Mouse (Mus musculus) liver, adult 2 months (tissue): ENCODE measurements around the gene Syt8. TPM values are rescaled to one million over a fixed set of nuclear protein-coding genes. Genes with fewer than 3 reads are reported as not detected.
A peak's percentile ranks its signal among the peaks of the same experiment; 100 is the strongest.

Experiments
- DNase-seq: peaks from one replicate; pipeline ENCODE4 v3.0.0-alpha.2; 2011; ENCODE audit warnings: low read depth, low spot score; ENCODE audit errors: extremely low read depth
- H3K27ac ChIP-seq: fragments of 200-500 bp; replicated peaks from 2 replicates; pipeline ENCODE4 v1.5.1; 2012; ENCODE audit warnings: low read depth, mild to moderate bottlenecking, control low read depth, inconsistent platforms, low read length; ENCODE audit not compliant: insufficient read depth
- H3K27me3 ChIP-seq: fragments of 200-500 bp; 2 replicates; pipeline ENCODE4 v1.6.1; 2012; ENCODE audit warnings: mild to moderate bottlenecking, moderate library complexity, low read length, inconsistent platforms; ENCODE audit not compliant: control insufficient read depth, insufficient read depth
- H3K36me3 ChIP-seq: fragments of 200-500 bp; 2 replicates; pipeline ENCODE4 v1.6.1; 2012; ENCODE audit warnings: low read length, inconsistent platforms; ENCODE audit not compliant: control insufficient read depth, insufficient read depth
- H3K4me1 ChIP-seq: fragments of 200-500 bp; 2 replicates; pipeline ENCODE4 v1.6.1; 2011; ENCODE audit warnings: low read length; ENCODE audit not compliant: control insufficient read depth, insufficient read depth
- H3K4me3 ChIP-seq: fragments of 200-500 bp; 2 replicates; pipeline ENCODE4 v1.5.1; 2011; ENCODE audit warnings: low read depth, mild to moderate bottlenecking, control low read depth, low read length, moderate library complexity; ENCODE audit not compliant: insufficient read depth
- H3K79me2 ChIP-seq: fragments of 200-500 bp; 2 replicates; pipeline ENCODE4 v1.6.1; 2012; ENCODE audit warnings: inconsistent platforms, mild to moderate bottlenecking, low read length, moderate library complexity; ENCODE audit not compliant: control insufficient read depth, insufficient read depth
- H3K9ac ChIP-seq: fragments of 200-500 bp; 2 replicates; pipeline ENCODE4 v1.6.1; 2012; ENCODE audit warnings: low read depth, mild to moderate bottlenecking, control low read depth, inconsistent platforms, low read length
- CTCF ChIP-seq: fragments of 200-500 bp; IDR thresholded peaks from 2 replicates; pipeline ENCODE4 v1.5.1; 2011; ENCODE audit warnings: low read depth, low read length, control low read depth
- POLR2A ChIP-seq: fragments of 200-500 bp; IDR thresholded peaks from 2 replicates; pipeline ENCODE4 v1.6.1; 2011; ENCODE audit warnings: low read length, control low read depth; ENCODE audit not compliant: insufficient read depth; ENCODE audit errors: extremely low read depth
- WGBS: fragments of 180-500 bp; shearing (Covaris S2); methylation state at CpG from one replicate; pipeline ENCODE4 v1.1.7; 2018; 5-methylcytosine and 5-hydroxymethylcytosine counted together
- polyA plus RNA-seq: library from polyadenylated mRNA; depleted of rRNA; stranded (reverse); fragments of >200 nt; gene quantifications from 2 replicates; pipeline ENCODE4 v1.2.3, GENCODE M21; 2012
- total RNA-seq: library from RNA; depleted of rRNA; stranded (reverse); fragments of >200 nt; gene quantifications from 2 replicates; pipeline ENCODE4 v1.2.3, GENCODE M21; 2014

The Syt8 gene
- total and polyA plus RNA-seq, 2 experiments, result not detected

- Histone ChIP-seq H3K4me1 (no peaks in the 10 kb centered on the region), H3K79me2 (no peaks in the 10 kb centered on the region), H3K4me3 (no peak overlapping the region), H3K36me3 (no peaks in the 10 kb centered on the region), H3K27me3 (no peaks in the 10 kb centered on the region), H3K9ac (no peak overlapping the region), H3K27ac (no peak overlapping the region)
- DNase-seq, result no peak
- WGBS, result 88% methylated on average over 7 of the region's 7 CpGs
- TF ChIP-seq CTCF (no peak), POLR2A (no peak)
These were observed 8.3 kb downstream of the Syt8 start for GRCm38 (mm10) chr7:142442908-142443420.

GRCm38 (mm10) chr7:142443474-142443873, 8.8 kb downstream of the Syt8 start:
- DNase-seq, result no peak
- no peak overlapping the region for H3K27ac ChIP-seq
- TF ChIP-seq CTCF, result no peak
- no peak for TF ChIP-seq POLR2A
- no peaks in the 10 kb centered on the region for H3K4me1 ChIP-seq
- H3K36me3 ChIP-seq, result no peaks in the 10 kb centered on the region
- H3K27me3 ChIP-seq, result no peaks in the 10 kb centered on the region
- no peak overlapping the region for H3K4me3 ChIP-seq
- H3K9ac ChIP-seq, result no peak overlapping the region
- WGBS, result 85% methylated on average over 5 of the region's 5 CpGs
- H3K79me2 ChIP-seq, result no peaks in the 10 kb centered on the region

- TF ChIP-seq POLR2A (no peak), CTCF (no peak)
- H3K9ac ChIP-seq, result no peak overlapping the region
- H3K4me3 ChIP-seq, result no peak overlapping the region
- no peak for DNase-seq
- WGBS, result 95% methylated on average over 6 of the region's 6 CpGs
- H3K27ac ChIP-seq, result no peak overlapping the region
- H3K4me1 ChIP-seq, result no peaks in the 10 kb centered on the region
- H3K27me3 ChIP-seq, result no peaks in the 10 kb centered on the region
- H3K36me3 ChIP-seq, result no peaks in the 10 kb centered on the region
- H3K79me2 ChIP-seq, result no peaks in the 10 kb centered on the region
These were observed 9.5 kb downstream of the Syt8 start for GRCm38 (mm10) chr7:142444171-142444570.

GRCm38 (mm10) chr7:142445324-142445723, 10.7 kb downstream of the Syt8 start:
- no peak for TF ChIP-seq CTCF
- TF ChIP-seq POLR2A, result no peak
- Histone ChIP-seq H3K4me1 (no peaks in the 10 kb centered on the region), H3K27ac (no peak overlapping the region), H3K79me2 (no peaks in the 10 kb centered on the region), H3K36me3 (no peaks in the 10 kb centered on the region), H3K9ac (no peak overlapping the region), H3K4me3 (no peak overlapping the region), H3K27me3 (no peaks in the 10 kb centered on the region)
- no peak for DNase-seq
- 89% methylated on average over 6 of the region's 6 CpGs for whole genome bisulfite sequencing

GRCm38 (mm10) chr7:142446264-142446663, 11.6 kb downstream of the Syt8 start:
- no peak overlapping the region for H3K4me3 ChIP-seq
- H3K27ac ChIP-seq, result no peak overlapping the region
- no peaks in the 10 kb centered on the region for H3K4me1 ChIP-seq
- H3K9ac ChIP-seq, result no peak overlapping the region
- H3K36me3 ChIP-seq, result no peaks in the 10 kb centered on the region
- TF ChIP-seq CTCF (no peak), POLR2A (no peak)
- H3K79me2 ChIP-seq, result no peaks in the 10 kb centered on the region
- WGBS, result 87% methylated on average over 4 of the region's 4 CpGs
- no peaks in the 10 kb centered on the region for H3K27me3 ChIP-seq
- DNase-seq, result no peak

- TF ChIP-seq CTCF (no peak), POLR2A (no peak)
- Histone ChIP-seq H3K9ac (no peak overlapping the region), H3K36me3 (no peaks in the 10 kb centered on the region), H3K27me3 (no peaks in the 10 kb centered on the region), H3K4me1 (no peaks in the 10 kb centered on the region), H3K4me3 (no peak overlapping the region), H3K27ac (no peak overlapping the region), H3K79me2 (no peaks in the 10 kb centered on the region)
- whole genome bisulfite sequencing, result 83% methylated on average over 6 of the region's 6 CpGs
- DNase-seq, result peak; percentile 22
These were observed 14.5 kb downstream of the Syt8 start for GRCm38 (mm10) chr7:142449038-142449617.
